Mouse (Mus musculus) stomach, embryonic 14.5 days (tissue): Measurements from ENCODE around the gene Golt1a. TPM values are rescaled to one million over a fixed set of nuclear protein-coding genes. Genes with fewer than 3 reads are reported as not detected.

Source experiments
- ATAC-seq: fragments of 200-750 bp; cut with Nextera tagmentation; 2 replicates; pipeline ENCODE4 v1.8.0; 2017; ENCODE audit warnings: low read depth, moderate TSS enrichment; ENCODE audit not compliant: insufficient number of reproducible peaks, insufficient read depth, low FRiP score
- H3K27ac ChIP-seq: fragments of 300-500 bp; sonication (generic); 2 replicates; pipeline ENCODE4 v1.5.1; 2014; ENCODE audit warnings: mild to moderate bottlenecking, low read length, moderate library complexity, mixed read lengths
- H3K27me3 ChIP-seq: fragments of 300-500 bp; sonication (generic); 2 replicates; pipeline ENCODE4 v1.6.1; 2014; ENCODE audit warnings: low read length, control low read depth, mixed read lengths; ENCODE audit not compliant: control insufficient read depth, insufficient read depth
- H3K36me3 ChIP-seq: fragments of 300-500 bp; sonication (generic); 2 replicates; pipeline ENCODE4 v1.6.1; 2014; ENCODE audit warnings: mild to moderate bottlenecking, control low read depth, low read length, moderate library complexity, mixed read lengths; ENCODE audit not compliant: control insufficient read depth, insufficient read depth
- H3K4me1 ChIP-seq: fragments of 300-500 bp; sonication (generic); 2 replicates; pipeline ENCODE4 v1.6.1; 2014; ENCODE audit warnings: low read length, control low read depth, mixed read lengths; ENCODE audit not compliant: control insufficient read depth, insufficient read depth
- H3K4me2 ChIP-seq: fragments of 300-500 bp; sonication (generic); replicated peaks from 2 replicates; pipeline ENCODE4 v1.6.1; 2014; ENCODE audit warnings: low read depth, low read length, control low read depth
- H3K4me3 ChIP-seq: fragments of 300-500 bp; sonication (generic); 2 replicates; pipeline ENCODE4 v1.5.1; 2014; ENCODE audit warnings: low read depth, low read length, control low read depth
- H3K9ac ChIP-seq: fragments of 300-500 bp; sonication (generic); replicated peaks from 2 replicates; pipeline ENCODE4 v1.6.1; 2014; ENCODE audit warnings: low read depth, mild to moderate bottlenecking, control low read depth, low read length, moderate library complexity, mixed read lengths
- H3K9me3 ChIP-seq: fragments of 300-500 bp; sonication (generic); 2 replicates; pipeline ENCODE4 v1.6.1; 2016; ENCODE audit warnings: low read depth, low read length, control low read depth; ENCODE audit not compliant: control insufficient read depth
- WGBS: fragments of 180-500 bp; shearing (Covaris S2); extraction: QIAGEN DNeasy Blood & Tissue Kit; methylation state at CpG from one replicate; pipeline ENCODE4 v1.1.7; 2014; 5-methylcytosine and 5-hydroxymethylcytosine counted together
- polyA plus RNA-seq: library from polyadenylated mRNA; unstranded; fragments of >200 nt; fragmentation: Nextera tagmentation; extraction: Ambion mirVana; gene quantifications from 2 replicates; pipeline ENCODE4 v1.2.1, GENCODE M21; 2014

Gene Golt1a
- polyA plus RNA-seq, 1 experiment from 2014 or later: 2.8 TPM

- Histone ChIP-seq H3K4me1 (no peaks in the 10 kb centered on the region), H3K36me3 (no peaks in the 10 kb centered on the region), H3K27ac (no peak overlapping the region), H3K4me2 (no peak overlapping the region), H3K4me3 (no peak overlapping the region), H3K9ac (no peak overlapping the region), H3K27me3 (no peaks in the 10 kb centered on the region), H3K9me3 (no peaks in the 10 kb centered on the region)
- WGBS: 26% methylated on average over 10 of the region's 10 CpGs
- no peak for ATAC-seq
Measured at GRCm38 (mm10) chr1:133311946-133312345, 2.3 kb downstream of the Golt1a start.

- ATAC-seq: no peak
- Histone ChIP-seq H3K4me1 (no peaks in the 10 kb centered on the region), H3K27me3 (no peaks in the 10 kb centered on the region), H3K36me3 (no peaks in the 10 kb centered on the region), H3K9me3 (no peaks in the 10 kb centered on the region; the same call in 1 of the 2 replicates), H3K4me2 (no peak overlapping the region), H3K4me3 (no peak overlapping the region), H3K9ac (no peak overlapping the region), H3K27ac (no peak overlapping the region)
- 28% methylated on average over 8 of the region's 8 CpGs for WGBS
Measured at GRCm38 (mm10) chr1:133314364-133314763, 4.8 kb downstream of the Golt1a start.

GRCm38 (mm10) chr1:133315775-133316174, 6.2 kb downstream of the Golt1a start:
- Histone ChIP-seq H3K27ac (no peak overlapping the region), H3K9ac (no peak overlapping the region), H3K36me3 (no peaks in the 10 kb centered on the region), H3K4me1 (no peaks in the 10 kb centered on the region), H3K4me3 (no peak overlapping the region), H3K4me2 (no peak overlapping the region), H3K27me3 (no peaks in the 10 kb centered on the region), H3K9me3 (no peaks in the 10 kb centered on the region; the same call in 1 of the 2 replicates)
- no peak for ATAC-seq
- WGBS: 83% methylated on average over 6 of the region's 6 CpGs

- no peak for ATAC-seq
- no peak overlapping the region for H3K4me3 ChIP-seq
- H3K9me3 ChIP-seq: no peaks in the 10 kb centered on the region; the same call in 1 of the 2 replicates
- no peak overlapping the region for H3K9ac ChIP-seq
- 84% methylated on average over 4 of the region's 4 CpGs for WGBS
- no peaks in the 10 kb centered on the region for H3K36me3 ChIP-seq
- H3K27me3 ChIP-seq: no peaks in the 10 kb centered on the region
- H3K4me2 ChIP-seq: no peak overlapping the region
- no peak overlapping the region for H3K27ac ChIP-seq
- H3K4me1 ChIP-seq: no peaks in the 10 kb centered on the region
Measured at GRCm38 (mm10) chr1:133316577-133316976, 7.0 kb downstream of the Golt1a start.

- H3K27ac ChIP-seq: no peak overlapping the region
- H3K4me1 ChIP-seq: no peaks in the 10 kb centered on the region
- no peaks in the 10 kb centered on the region for H3K27me3 ChIP-seq
- no peak overlapping the region for H3K4me3 ChIP-seq
- H3K9ac ChIP-seq: no peak overlapping the region
- H3K9me3 ChIP-seq: no peaks in the 10 kb centered on the region; the same call in 1 of the 2 replicates
- 89% methylated on average over 1 of the region's 1 CpGs for WGBS
- no peaks in the 10 kb centered on the region for H3K36me3 ChIP-seq
- no peak for ATAC-seq
- no peak overlapping the region for H3K4me2 ChIP-seq
Measured at GRCm38 (mm10) chr1:133317149-133317548, 7.5 kb downstream of the Golt1a start.

GRCm38 (mm10) chr1:133321267-133321925, 11.8 kb downstream of the Golt1a start, which contains the start of gene Kiss1:
TSS of gene Kiss1 (plus strand) at chr1:133321875.
- H3K4me3 ChIP-seq: no peak within 1 kb of the TSS
- no peaks in the 10 kb centered on the region; the same call in 1 of the 2 replicates for H3K9me3 ChIP-seq
- no peak for ATAC-seq
- no peaks in the 10 kb centered on the region for H3K27me3 ChIP-seq
- H3K4me1 ChIP-seq: no peaks in the 10 kb centered on the region
- no peak within 1 kb of the TSS for H3K9ac ChIP-seq
- no peak within 1 kb of the TSS for H3K4me2 ChIP-seq
- no peak within 1 kb of the TSS for H3K27ac ChIP-seq
- no peaks in the 10 kb centered on the region for H3K36me3 ChIP-seq
- 74% methylated on average over 13 of the region's 13 CpGs for WGBS

GRCm38 (mm10) chr1:133323333-133323732, 13.7 kb downstream of the Golt1a start:
- Histone ChIP-seq H3K9ac (no peak overlapping the region), H3K9me3 (no peaks in the 10 kb centered on the region), H3K27me3 (no peaks in the 10 kb centered on the region), H3K36me3 (no peaks in the 10 kb centered on the region), H3K4me1 (no peaks in the 10 kb centered on the region), H3K4me3 (no peak overlapping the region), H3K4me2 (no peak overlapping the region), H3K27ac (no peak overlapping the region)
- no peak for ATAC-seq
- 37% methylated on average over 5 of the region's 5 CpGs for WGBS

- no peak overlapping the region for H3K9ac ChIP-seq
- peaks cover 6% of the 10 kb centered on the region; the same call in 1 of the 2 replicates for H3K27me3 ChIP-seq
- no peak overlapping the region for H3K4me2 ChIP-seq
- H3K36me3 ChIP-seq: no peaks in the 10 kb centered on the region
- 85% methylated on average over 8 of the region's 8 CpGs for WGBS
- no peak overlapping the region for H3K4me3 ChIP-seq
- H3K4me1 ChIP-seq: peaks cover 13% of the 10 kb centered on the region
- no peak for ATAC-seq
- H3K27ac ChIP-seq: no peak overlapping the region
- no peaks in the 10 kb centered on the region for H3K9me3 ChIP-seq
Measured at GRCm38 (mm10) chr1:133325951-133326350, 16.4 kb downstream of the Golt1a start.

- Histone ChIP-seq H3K4me1 (peaks cover 13% of the 10 kb centered on the region), H3K36me3 (no peaks in the 10 kb centered on the region), H3K27me3 (peaks cover 6% of the 10 kb centered on the region; the same call in 1 of the 2 replicates), H3K4me3 (no peak overlapping the region), H3K9me3 (no peaks in the 10 kb centered on the region), H3K27ac (no peak overlapping the region), H3K4me2 (no peak overlapping the region), H3K9ac (no peak overlapping the region)
- ATAC-seq: no peak
- 60% methylated on average over 5 of the region's 5 CpGs for WGBS
Measured at GRCm38 (mm10) chr1:133327094-133327493, 17.5 kb downstream of the Golt1a start.
